Mouse (Mus musculus) forelimb bud, embryonic 11.5 days (tissue): ENCODE data around the gene Rilp.

Source experiments
- DNase-seq: peaks from one replicate; pipeline ENCODE4 v3.0.0-alpha.2; 2012; ENCODE audit warnings: low read depth, low spot score

Gene Rilp

GRCm38 (mm10) chr11:75509741-75510626 lies at the start of gene Rilp:
Rilp (plus strand) TSS chr11:75510094.
- DNase-seq, result peak; percentile 48

- peak; percentile 84 for DNase-seq
Measured at GRCm38 (mm10) chr11:75460103-75460843, 49.6 kb upstream of the Rilp start.

DNA sequence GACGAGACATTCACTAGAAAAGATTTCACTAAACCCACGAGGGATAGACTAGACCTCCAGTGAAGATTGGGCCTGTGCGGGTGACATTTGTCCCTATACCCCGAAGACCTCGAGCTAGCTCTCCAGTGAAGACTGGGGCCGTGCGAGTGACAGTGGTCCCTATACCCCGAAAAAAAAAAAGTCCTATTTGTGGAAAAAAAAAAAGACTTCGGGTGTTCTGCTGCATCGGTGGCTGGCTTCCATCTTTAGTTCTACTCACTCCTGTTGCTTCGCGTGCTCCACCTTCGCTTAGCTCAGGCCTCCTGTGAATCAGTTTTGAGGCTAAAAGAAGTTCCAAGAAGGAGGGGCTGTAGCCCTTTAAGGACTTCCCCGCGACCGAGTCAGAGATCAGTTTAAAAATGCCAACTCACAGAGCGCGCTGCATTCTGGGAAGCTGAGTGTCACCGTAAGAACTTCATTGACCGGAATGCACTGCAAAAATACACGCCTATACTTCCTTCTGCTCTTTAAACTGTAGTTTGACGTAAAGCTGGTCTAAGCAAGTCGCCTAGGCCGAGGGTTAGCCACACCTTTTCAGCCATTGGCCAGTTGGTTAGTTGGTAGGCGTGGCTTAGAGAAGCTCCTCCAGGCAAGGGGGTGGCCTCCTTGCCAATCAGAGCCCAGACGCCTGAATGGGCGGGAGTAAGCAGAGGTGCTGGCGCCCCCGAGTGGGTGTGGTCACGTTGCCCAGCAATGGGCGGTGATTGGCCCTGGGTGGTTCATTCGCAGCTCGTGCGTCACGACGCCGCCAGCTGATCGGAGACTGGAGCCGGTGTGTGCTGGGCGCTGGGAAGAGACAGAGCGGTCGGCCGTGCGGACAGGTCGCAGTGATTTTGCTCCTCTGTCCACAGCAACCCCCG lies 48.8 kb upstream of the Rilp start, which contains the start of gene Tlcd2:
Tlcd2 (plus strand) TSS at position 872 of the 899 bp plus-strand sequence.
- DNase-seq, result peak; percentile 100

DNA sequence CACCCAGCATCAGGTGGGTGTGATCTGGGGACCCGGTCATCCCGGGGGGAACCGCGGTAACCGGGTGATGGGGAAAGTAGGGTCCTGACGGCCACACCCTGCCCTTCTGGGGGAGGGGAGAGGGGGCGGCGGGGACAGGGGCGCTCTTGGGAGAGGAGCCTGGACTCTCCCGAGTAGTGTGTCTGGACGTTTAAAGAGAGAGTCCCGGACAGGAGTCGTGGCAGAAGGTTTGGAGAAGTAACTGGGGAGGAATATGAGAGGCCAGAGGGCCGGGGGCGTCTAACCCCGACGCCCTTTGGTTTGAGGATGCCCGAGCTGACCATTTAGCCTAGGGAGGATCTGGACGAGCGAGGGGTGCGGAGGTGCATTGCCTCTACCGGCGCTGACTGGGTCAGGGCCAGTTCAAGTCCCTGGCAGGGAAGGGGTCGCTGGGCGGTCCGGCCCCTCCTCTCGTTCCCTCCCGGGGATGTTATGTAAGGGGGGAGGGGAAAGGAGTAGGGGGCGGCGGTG lies 48.1 kb upstream of the Rilp start:
- no peak for DNase-seq

- no peak for DNase-seq
Measured at GRCm38 (mm10) chr11:75462253-75462783, 47.6 kb upstream of the Rilp start.

- peak; percentile 91 for DNase-seq
Measured at GRCm38 (mm10) chr11:75462865-75463336, 47.0 kb upstream of the Rilp start.

DNA sequence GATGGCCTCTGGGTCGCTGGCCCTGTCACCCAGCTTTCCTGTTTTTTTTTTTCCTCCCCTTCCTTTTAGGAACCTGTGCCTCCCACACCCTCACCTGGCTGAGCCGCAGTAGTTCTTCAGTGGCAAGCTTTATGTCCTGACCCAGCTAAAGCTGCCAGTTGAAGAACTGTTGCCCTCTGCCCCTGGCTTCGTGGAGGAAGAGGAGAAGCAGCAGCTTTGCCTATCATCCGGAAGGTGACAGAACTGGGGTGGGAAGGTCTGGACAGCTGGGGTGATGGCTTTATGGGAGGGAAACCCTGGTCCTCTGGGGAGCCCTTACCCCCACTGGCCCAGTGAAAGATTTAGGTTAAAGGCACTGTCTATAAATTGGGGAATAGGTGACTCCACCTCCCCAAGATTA lies 46.3 kb upstream of the Rilp start:
- no peak for DNase-seq

DNA sequence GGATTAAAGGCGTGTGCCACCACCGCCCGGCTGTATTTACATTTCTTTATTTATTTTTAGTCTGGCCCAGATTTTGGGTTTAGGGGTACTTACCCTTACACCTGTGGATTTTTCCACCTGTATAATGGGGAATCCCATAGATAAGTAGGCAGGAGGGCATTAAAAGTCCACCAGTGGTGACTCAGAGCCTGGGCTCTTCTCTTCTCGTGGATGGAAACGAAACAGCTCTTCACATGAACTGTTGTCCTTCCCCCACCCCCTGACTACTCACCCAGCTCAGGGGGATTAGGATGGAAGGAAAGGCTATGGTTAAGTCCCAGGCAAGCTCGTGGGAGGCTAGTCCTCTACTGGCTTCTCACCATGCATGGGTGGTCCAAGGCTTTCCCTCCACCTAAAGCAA lies 45.5 kb upstream of the Rilp start:
- DNase-seq, result no peak

DNA sequence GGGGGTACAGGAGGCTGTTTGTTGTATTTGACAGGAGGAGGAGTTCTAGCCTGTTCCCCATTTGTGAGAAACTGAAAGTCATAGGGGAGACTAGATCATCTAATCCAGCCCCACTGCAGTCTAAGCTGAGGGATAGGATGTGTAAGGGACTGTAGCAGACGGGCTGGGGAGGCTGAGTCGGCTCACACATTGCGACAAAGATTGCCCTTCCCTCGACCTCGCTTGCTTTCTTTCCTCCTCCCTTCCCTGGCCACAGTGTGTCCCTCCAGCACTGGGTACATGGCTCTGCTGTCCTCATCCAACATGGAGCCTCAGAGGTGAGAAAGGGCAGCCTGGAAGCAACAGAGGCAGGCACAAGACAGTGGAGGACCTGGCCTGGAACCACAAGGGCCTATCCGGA lies 44.8 kb upstream of the Rilp start:
- DNase-seq, result no peak

DNA sequence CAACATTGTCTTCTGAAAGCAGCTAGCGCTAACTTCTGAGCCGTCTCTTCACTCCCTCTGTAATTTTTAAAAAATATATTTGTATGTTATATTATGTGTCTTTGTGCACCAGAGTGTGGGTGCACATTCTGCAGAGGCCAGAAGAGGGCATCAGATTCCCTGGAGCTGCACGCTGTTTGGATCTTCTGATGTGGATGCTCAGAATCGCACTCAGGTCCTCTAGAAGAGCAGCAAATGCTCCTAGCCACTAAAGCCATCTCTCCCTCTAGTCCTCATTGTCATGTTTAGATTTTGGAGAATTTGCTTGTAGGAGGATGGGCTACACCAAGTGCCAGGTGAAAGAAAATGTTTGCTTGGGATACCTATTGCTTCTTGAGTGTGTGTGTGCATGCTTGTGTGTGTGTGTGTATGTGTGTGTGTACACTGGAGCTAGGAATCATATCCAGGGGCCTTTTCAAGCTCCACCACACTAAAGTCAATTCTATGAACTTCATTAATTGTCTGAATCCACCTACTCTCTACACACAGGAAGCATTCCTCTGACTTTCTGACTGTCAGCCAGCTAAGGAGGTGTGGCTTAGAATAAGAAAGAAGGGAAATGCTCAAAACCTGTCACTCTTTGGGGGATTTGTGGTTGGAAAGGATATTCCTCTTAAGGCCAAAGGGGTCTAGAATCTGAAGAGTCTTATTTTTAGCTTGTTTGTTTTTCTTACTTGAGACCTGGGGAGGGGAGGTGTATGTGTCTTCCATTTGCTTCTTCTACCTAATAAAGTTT lies 43.0 kb upstream of the Rilp start:
- no peak for DNase-seq

DNA sequence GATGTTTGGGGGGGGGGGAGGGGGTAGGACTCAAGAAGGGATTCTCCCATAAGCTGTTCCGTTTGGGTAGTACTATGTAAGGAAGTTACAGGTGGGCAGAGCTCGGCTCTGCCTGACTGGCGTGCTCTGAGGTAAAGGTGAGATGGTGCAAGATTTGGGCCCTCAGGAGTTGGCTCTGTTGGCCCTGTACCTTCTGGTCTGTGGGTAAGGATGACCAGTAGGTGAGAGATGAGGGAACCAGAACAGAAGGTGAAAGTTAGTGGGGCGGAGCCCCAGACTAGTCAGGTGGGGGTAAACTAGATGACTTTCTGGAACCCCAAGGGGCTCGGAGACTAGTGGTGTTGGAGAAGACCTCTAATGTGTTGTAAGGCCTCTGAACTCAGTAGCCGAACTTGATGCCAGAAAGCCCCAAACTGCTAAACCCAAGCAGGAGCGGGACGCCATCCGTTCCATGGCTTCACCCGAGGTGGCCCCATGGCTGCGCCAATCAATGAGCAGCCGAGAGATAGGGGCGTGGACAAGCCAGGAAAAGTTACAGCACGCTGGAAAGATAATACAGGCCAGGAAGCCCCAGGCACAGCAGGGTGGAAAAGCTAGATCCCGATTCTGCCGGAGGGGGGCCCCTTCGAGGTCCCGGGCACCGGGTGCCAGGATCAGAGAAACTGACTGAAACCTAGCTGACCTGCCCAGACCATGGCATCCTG lies 42.2 kb upstream of the Rilp start:
- DNase-seq, result no peak

GRCm38 (mm10) chr11:75468410-75468809 lies 41.5 kb upstream of the Rilp start:
- no peak for DNase-seq

DNA sequence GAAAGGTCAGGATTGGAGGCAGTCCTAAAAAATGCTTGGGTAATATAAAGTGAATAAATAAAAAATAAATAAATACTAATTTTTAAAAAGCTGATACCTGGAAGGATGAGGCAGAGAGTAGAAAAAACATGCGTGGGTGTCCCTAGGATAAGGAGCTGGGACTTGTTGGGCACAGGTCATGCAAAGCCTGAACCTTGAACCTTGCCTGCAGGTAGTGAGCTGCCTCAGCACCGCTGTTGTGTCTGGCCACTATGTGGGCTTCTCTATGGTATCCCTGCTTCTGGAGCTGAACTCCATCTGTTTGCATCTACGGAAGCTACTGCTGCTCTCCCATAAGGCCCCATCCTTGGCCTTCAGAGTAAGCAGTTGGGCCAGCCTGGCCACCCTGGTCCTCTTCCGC lies 40.6 kb upstream of the Rilp start:
- DNase-seq, result no peak

- no peak for DNase-seq
Measured at GRCm38 (mm10) chr11:75470675-75471074, 39.2 kb upstream of the Rilp start.

- no peak for DNase-seq
Measured at GRCm38 (mm10) chr11:75472469-75473081, 37.3 kb upstream of the Rilp start.

DNA sequence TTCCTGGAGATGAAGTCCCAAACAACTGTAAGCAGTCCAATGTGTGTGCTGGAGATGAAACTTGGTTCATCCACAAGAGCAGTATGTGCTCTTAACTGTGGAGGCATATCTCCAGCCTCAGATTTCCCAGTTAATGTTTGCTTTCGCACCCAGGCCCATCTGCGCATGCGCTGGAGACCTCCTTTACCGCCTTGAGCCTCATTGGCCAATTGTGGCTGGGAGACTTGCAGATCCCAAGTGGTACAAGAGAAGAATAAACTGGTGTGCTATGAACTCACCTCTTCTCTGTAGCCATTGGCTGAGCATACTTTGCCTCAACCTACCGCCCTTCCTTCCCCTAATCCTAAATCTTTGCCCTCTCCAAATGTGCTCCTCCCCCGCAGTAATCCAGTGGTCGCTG lies 36.5 kb upstream of the Rilp start:
- no peak for DNase-seq

GRCm38 (mm10) chr11:75486192-75486591 lies 23.7 kb upstream of the Rilp start:
- DNase-seq, result no peak

DNA sequence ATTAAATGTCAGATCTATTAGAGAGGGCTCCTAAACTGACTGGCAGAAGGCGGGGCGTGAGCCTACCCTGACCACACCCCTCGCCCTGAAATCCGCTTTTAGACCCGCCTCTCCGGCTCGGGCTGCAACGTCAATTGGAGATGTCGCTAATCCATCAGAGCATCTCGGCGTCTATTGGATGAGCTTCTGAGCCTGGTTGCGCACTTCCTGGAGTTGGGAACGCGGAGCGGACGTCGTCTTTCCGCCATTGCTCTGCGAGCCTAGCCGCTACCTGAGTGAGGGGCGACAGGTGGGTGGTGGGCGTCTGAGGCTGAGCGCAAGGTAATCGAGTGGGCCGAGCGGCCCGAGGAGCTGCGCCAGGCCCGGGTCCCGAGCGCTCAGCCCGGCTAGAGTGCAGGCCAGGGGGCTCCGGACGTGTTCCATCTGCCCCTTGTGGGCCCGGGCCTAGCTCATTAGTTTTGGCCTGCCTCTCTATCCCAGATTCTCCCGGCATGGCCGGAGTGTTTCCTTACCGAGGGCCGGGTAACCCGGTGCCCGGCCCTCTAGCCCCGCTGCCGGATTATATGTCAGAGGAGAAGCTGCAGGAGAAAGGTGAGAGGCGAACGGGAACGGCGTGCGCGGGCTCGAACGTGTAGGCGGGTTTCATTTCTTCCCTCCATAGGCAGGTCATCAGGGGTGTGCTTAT lies 23.2 kb upstream of the Rilp start, which contains the start of gene Prpf8:
Prpf8 (plus strand) TSS at position 216 of the 685 bp plus-strand sequence.
- peak; percentile 98 for DNase-seq

DNA sequence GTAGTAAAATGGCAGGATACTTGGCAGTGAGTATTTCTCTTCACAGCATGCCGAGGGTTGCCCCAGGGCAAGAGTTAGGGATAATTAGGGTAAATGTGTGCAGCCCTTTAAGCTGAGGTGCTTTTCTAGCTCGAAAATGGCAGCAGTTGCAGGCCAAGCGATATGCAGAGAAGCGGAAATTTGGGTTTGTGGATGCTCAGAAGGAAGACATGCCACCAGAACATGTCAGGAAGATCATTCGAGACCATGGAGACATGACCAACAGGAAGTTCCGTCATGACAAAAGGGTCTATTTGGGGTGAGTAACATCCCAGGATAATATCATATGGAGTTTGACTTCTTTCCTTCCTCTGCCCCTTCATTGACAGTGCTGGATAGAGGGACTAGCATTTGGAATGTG lies 22.4 kb upstream of the Rilp start:
- DNase-seq, result no peak
